Mouse (Mus musculus) embryonic facial prominence, embryonic 11.5 days (tissue): ENCODE results near the gene Mcub. TPM values are rescaled to one million over a fixed set of nuclear protein-coding genes. Genes with fewer than 3 reads are reported as not detected.

ENCODE experiments used
- ATAC-seq: fragments of 200-750 bp; cut with Nextera tagmentation; replicated peaks from 2 replicates; pipeline ENCODE4 v1.8.0; 2017; ENCODE audit warnings: low read depth; ENCODE audit not compliant: insufficient number of reproducible peaks, low FRiP score, low TSS enrichment
- DNase-seq: peaks from one replicate; pipeline ENCODE4 v3.0.0-alpha.2; 2015; ENCODE audit warnings: low spot score
- H3K27ac ChIP-seq: fragments of 300-500 bp; sonication (generic); replicated peaks from 2 replicates; pipeline ENCODE4 v1.5.1; 2014; ENCODE audit warnings: mild to moderate bottlenecking, low read depth, low read length, control low read depth
- H3K27me3 ChIP-seq: fragments of 300-500 bp; sonication (generic); 2 replicates; pipeline ENCODE4 v1.6.1; 2014; ENCODE audit warnings: mild to moderate bottlenecking, low read length, moderate library complexity, mixed read lengths; ENCODE audit not compliant: control insufficient read depth, insufficient read depth
- H3K36me3 ChIP-seq: fragments of 300-500 bp; sonication (generic); replicated peaks from 2 replicates; pipeline ENCODE4 v1.6.1; 2014; ENCODE audit warnings: low read depth, mild to moderate bottlenecking, low read length, moderate library complexity, mixed read lengths; ENCODE audit not compliant: control insufficient read depth, insufficient read depth
- H3K4me1 ChIP-seq: fragments of 300-500 bp; sonication (generic); 2 replicates; pipeline ENCODE4 v1.6.1; 2014; ENCODE audit warnings: low read length, mixed read lengths; ENCODE audit not compliant: control insufficient read depth, insufficient read depth
- H3K4me2 ChIP-seq: fragments of 300-500 bp; sonication (generic); 2 replicates; pipeline ENCODE4 v1.6.1; 2014; ENCODE audit warnings: low read depth, mild to moderate bottlenecking, control low read depth, low read length, moderate library complexity
- H3K4me3 ChIP-seq: fragments of 300-500 bp; sonication (generic); 2 replicates; pipeline ENCODE4 v1.5.1; 2014; ENCODE audit warnings: low read depth, low read length, control low read depth
- H3K9ac ChIP-seq: fragments of 300-500 bp; sonication (generic); replicated peaks from 2 replicates; pipeline ENCODE4 v1.6.1; 2014; ENCODE audit warnings: mild to moderate bottlenecking, control low read depth, low read length
- H3K9me3 ChIP-seq: fragments of 300-500 bp; sonication (generic); replicated peaks from 2 replicates; pipeline ENCODE4 v1.6.1; 2016; ENCODE audit warnings: mild to moderate bottlenecking, low read length, inconsistent platforms, mixed read lengths; ENCODE audit not compliant: control insufficient read depth
- WGBS: fragments of 180-500 bp; shearing (Covaris S2); extraction: QIAGEN DNeasy Blood & Tissue Kit; methylation state at CpG from one replicate; pipeline ENCODE4 v1.1.7; 2014; 5-methylcytosine and 5-hydroxymethylcytosine counted together
- polyA plus RNA-seq: library from polyadenylated mRNA; unstranded; fragments of >200 nt; fragmentation: Nextera tagmentation; extraction: Ambion mirVana; gene quantifications from 2 replicates; pipeline ENCODE4 v1.2.1, GENCODE M21; 2014

The Mcub gene
- polyA plus RNA-seq, 1 experiment from 2014 or later = 1.6 TPM

DNA sequence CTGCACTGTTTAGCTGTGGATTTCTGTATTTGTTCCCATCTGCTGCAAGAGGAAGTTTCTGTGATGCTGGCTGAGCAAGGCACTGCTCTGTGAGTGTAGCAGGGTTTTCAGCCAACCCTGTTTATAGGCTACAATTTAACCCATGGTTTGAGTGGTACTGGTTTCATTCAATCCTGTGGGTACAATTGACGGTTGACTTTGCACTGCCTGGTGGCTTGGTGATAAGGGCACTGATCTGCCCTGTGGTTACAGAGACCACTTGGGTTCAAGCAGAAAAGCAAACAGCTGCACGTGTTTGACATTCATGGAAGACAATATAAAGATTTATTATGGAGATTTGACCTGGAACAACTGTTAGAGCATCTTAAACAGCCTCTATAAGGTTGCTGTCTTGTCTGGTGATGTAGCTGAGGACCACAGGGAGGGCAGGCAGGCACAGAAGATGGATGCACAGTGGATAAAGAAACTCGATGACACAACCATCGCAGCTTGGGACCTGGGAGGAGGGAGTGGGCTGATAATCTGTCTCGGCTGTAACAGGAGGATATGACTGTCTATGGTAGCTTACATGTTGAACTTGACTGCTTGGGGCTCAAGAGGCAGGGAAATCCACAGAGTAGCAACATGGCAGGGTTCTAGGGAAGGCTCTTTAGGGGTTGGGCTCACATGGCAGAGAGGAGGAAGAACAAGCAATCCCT, 23.6 kb downstream of the Mcub start:
- Histone ChIP-seq H3K9ac (no peak overlapping the region), H3K4me2 (no peak overlapping the region), H3K4me1 (no peaks in the 10 kb centered on the region), H3K4me3 (no peak overlapping the region), H3K27me3 (no peaks in the 10 kb centered on the region), H3K9me3 (no peaks in the 10 kb centered on the region), H3K36me3 (no peaks in the 10 kb centered on the region), H3K27ac (no peak overlapping the region)
- no peak for DNase-seq
- WGBS = 78% methylated on average over 5 of the region's 5 CpGs
- ATAC-seq = no peak

DNA sequence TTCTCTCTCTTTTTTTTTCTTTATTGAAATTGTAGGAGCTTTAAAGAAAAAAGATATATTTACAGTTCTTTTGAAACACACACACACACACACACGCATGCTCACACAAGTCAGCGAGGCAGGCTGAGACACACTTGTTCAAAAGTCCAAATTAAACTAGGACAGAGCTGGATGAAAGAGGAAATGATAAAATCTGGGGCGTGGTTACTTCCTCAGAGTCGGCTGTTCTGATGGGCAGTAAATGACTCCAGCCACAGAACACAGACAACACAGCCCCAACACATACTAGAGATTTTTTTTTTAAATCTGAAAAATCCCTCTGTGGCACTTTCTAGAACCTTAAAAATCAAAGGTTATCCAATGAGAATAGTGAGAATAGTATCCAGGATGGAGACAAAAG, 26.2 kb downstream of the Mcub start:
- Histone ChIP-seq H3K4me1 (no peaks in the 10 kb centered on the region), H3K4me2 (no peak overlapping the region), H3K36me3 (no peaks in the 10 kb centered on the region), H3K4me3 (no peak overlapping the region), H3K27ac (no peak overlapping the region), H3K9me3 (no peaks in the 10 kb centered on the region), H3K9ac (no peak overlapping the region), H3K27me3 (no peaks in the 10 kb centered on the region)
- 81% methylated on average over 4 of the region's 4 CpGs for WGBS
- no peak for DNase-seq
- no peak for ATAC-seq

- ATAC-seq (no peak), DNase-seq (no peak)
- Histone ChIP-seq H3K9me3 (no peaks in the 10 kb centered on the region), H3K36me3 (no peaks in the 10 kb centered on the region), H3K27me3 (no peaks in the 10 kb centered on the region), H3K9ac (no peak overlapping the region), H3K27ac (no peak overlapping the region), H3K4me1 (no peaks in the 10 kb centered on the region), H3K4me3 (no peak overlapping the region), H3K4me2 (no peak overlapping the region)
- 94% methylated on average over 1 of the region's 1 CpGs for WGBS
Measured at GRCm38 (mm10) chr3:129941291-129941690, 28.7 kb downstream of the Mcub start.

DNA sequence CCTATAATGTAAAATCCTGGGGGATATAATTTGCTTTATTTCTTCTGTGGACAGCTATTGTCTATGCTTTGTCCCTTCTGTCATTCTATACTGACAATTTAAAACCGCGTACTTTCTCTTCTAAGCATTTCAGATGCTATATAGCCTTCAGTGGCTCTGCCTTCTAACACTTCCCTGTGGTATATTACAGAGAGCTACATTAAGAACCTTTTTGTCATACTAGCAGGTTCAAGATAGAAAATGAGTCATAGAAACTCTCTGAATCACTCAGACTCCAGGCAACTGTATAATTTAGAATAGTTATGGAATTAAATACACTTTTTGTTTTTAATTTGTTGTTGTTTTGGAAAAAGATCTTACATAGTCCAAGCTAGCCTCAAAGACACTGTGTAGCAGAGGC, 29.2 kb downstream of the Mcub start:
- Histone ChIP-seq H3K27me3 (no peaks in the 10 kb centered on the region), H3K27ac (no peak overlapping the region), H3K4me2 (no peak overlapping the region), H3K4me3 (no peak overlapping the region), H3K4me1 (no peaks in the 10 kb centered on the region), H3K9ac (no peak overlapping the region), H3K36me3 (no peaks in the 10 kb centered on the region), H3K9me3 (no peaks in the 10 kb centered on the region)
- DNase-seq (no peak), ATAC-seq (no peak)
- WGBS = 93% methylated on average over 2 of the region's 2 CpGs

- Histone ChIP-seq H3K4me2 (no peak overlapping the region), H3K36me3 (no peaks in the 10 kb centered on the region), H3K27me3 (no peaks in the 10 kb centered on the region), H3K9ac (no peak overlapping the region), H3K9me3 (no peaks in the 10 kb centered on the region), H3K4me1 (no peaks in the 10 kb centered on the region), H3K4me3 (no peak overlapping the region), H3K27ac (no peak overlapping the region)
- 55% methylated on average over 7 of the region's 7 CpGs for WGBS
- no peak for DNase-seq
- ATAC-seq = no peak
Measured at GRCm38 (mm10) chr3:129939058-129939457, 30.9 kb downstream of the Mcub start.

GRCm38 (mm10) chr3:129937848-129938247, 32.2 kb downstream of the Mcub start:
- no peak overlapping the region for H3K4me2 ChIP-seq
- WGBS = 52% methylated on average over 3 of the region's 3 CpGs
- no peaks in the 10 kb centered on the region for H3K4me1 ChIP-seq
- DNase-seq (no peak), ATAC-seq (no peak)
- H3K36me3 ChIP-seq = no peaks in the 10 kb centered on the region
- H3K9ac ChIP-seq = no peak overlapping the region
- no peak overlapping the region for H3K4me3 ChIP-seq
- H3K9me3 ChIP-seq = no peaks in the 10 kb centered on the region
- H3K27ac ChIP-seq = no peak overlapping the region
- no peaks in the 10 kb centered on the region for H3K27me3 ChIP-seq

GRCm38 (mm10) chr3:129936561-129936960, 33.4 kb downstream of the Mcub start:
- no peaks in the 10 kb centered on the region for H3K9me3 ChIP-seq
- no peak overlapping the region for H3K4me2 ChIP-seq
- H3K27ac ChIP-seq = no peak overlapping the region
- WGBS = 57% methylated on average over 9 of the region's 9 CpGs
- H3K4me3 ChIP-seq = no peak overlapping the region
- no peaks in the 10 kb centered on the region for H3K4me1 ChIP-seq
- no peak for DNase-seq
- H3K9ac ChIP-seq = no peak overlapping the region
- H3K27me3 ChIP-seq = no peaks in the 10 kb centered on the region
- H3K36me3 ChIP-seq = no peaks in the 10 kb centered on the region
- ATAC-seq = no peak

DNA sequence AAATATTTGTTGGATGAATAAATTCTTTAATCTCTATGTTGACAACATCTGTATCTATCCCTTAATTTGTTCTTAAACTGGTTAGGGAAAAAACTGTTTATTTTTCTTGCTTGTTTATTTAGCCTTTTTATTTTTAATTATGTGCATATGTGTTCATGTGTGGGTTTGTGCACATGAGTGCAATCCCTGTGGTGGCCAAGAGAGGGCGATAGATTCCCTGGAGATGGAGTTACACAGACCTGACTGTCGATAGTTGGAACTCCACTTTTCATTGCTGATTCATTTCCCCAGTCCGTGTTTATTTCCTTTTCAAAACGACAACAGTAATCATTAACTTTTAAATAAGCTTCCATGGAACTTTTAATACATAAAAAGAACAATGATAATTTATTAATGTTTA, 37.6 kb downstream of the Mcub start:
- ATAC-seq (no peak), DNase-seq (peak; percentile 35)
- H3K4me1 ChIP-seq = no peaks in the 10 kb centered on the region
- 54% methylated on average over 4 of the region's 4 CpGs for WGBS
- H3K36me3 ChIP-seq = no peaks in the 10 kb centered on the region
- H3K27ac ChIP-seq = no peak overlapping the region
- no peak overlapping the region for H3K4me3 ChIP-seq
- H3K9ac ChIP-seq = no peak overlapping the region
- no peak overlapping the region for H3K4me2 ChIP-seq
- H3K9me3 ChIP-seq = no peaks in the 10 kb centered on the region
- no peaks in the 10 kb centered on the region for H3K27me3 ChIP-seq
